Mouse (Mus musculus): Measurements from ENCODE around the gene Ormdl1. TPM values are rescaled to one million over a fixed set of nuclear protein-coding genes. Genes with fewer than 3 reads are reported as not detected.

The Ormdl1 gene
- total RNA-seq, 2 experiments from 2014 or later, result 7.0 to 7.2 TPM

Other genes starting within 250 kb of the Ormdl1 start
- 1 to 10 TPM; 2.1 to 2.2 TPM for gene Mstn, start 235.5 kb upstream of the Ormdl1 start, total RNA-seq (2021)
- not detected for gene 1700019A02Rik, start 109.5 kb upstream of the Ormdl1 start, total RNA-seq (2021)
- 10 to 100 TPM; 10.8 to 11.1 TPM for gene Pms1, start 77 bp upstream of the Ormdl1 start, total RNA-seq (2021)
- not detected for gene Gm28778, start within 50 bp of the Ormdl1 start, total RNA-seq (2021)
- 10 to 100 TPM; 18.7 to 20.3 TPM for gene Osgepl1, start 16.5 kb downstream of the Ormdl1 start, total RNA-seq (2021)
- gene Asdurf, start 55.5 kb downstream of the Ormdl1 start, total RNA-seq (2021), result not detected
- gene Gm28551, start 55.6 kb downstream of the Ormdl1 start, total RNA-seq (2021), result under 1 TPM in 1 of 2 experiments, not detected in 1; 0.23 TPM
- gene Asnsd1, start 55.7 kb downstream of the Ormdl1 start, total RNA-seq (2021), result 10 to 100 TPM; 30.0 to 31.7 TPM